Mouse (Mus musculus): ENCODE results near the gene Dnaja2. TPM values are rescaled to one million over a fixed set of nuclear protein-coding genes. Genes with fewer than 3 reads are reported as not detected.

Dnaja2 gene
- polyA plus RNA-seq, 1 experiment from 2014 or later, result 168 TPM

- ATAC-seq (ENCODE audit: low FRiP score), result no peak
- H3K4me3 ChIP-seq (replicated peaks), result no peak overlapping the region
- no peak overlapping the region for H3K4me2 ChIP-seq
- H3K4me1 ChIP-seq, result peaks cover 5% of the 10 kb centered on the region; the same call in 1 of the 2 replicates
- WGBS, result 90% methylated on average over 4 of the region's 4 CpGs
- H3K27ac ChIP-seq (replicated peaks), result no peak overlapping the region
- peaks cover 93% of the 10 kb centered on the region for H3K36me3 ChIP-seq
- no peak overlapping the region for H3K9ac ChIP-seq (replicated peaks)
- no peaks in the 10 kb centered on the region for H3K9me3 ChIP-seq (replicated peaks)
- no peaks in the 10 kb centered on the region for H3K27me3 ChIP-seq (replicated peaks)
These were observed 37.8 kb downstream of the Dnaja2 start for GRCm38 (mm10) chr8:85517336-85517735.

- no peak for ATAC-seq (ENCODE audit: low FRiP score)
- peaks cover 91% of the 10 kb centered on the region for H3K36me3 ChIP-seq
- no peak overlapping the region for H3K4me3 ChIP-seq (replicated peaks)
- H3K27me3 ChIP-seq (replicated peaks), result no peaks in the 10 kb centered on the region
- H3K4me1 ChIP-seq, result peaks cover 5% of the 10 kb centered on the region; the same call in 1 of the 2 replicates
- WGBS, result 82% methylated on average over 7 of the region's 7 CpGs
- H3K9ac ChIP-seq (replicated peaks), result no peak overlapping the region
- H3K9me3 ChIP-seq (replicated peaks), result no peaks in the 10 kb centered on the region
- no peak overlapping the region for H3K4me2 ChIP-seq
- no peak overlapping the region for H3K27ac ChIP-seq (replicated peaks)
These were observed 39.8 kb downstream of the Dnaja2 start for GRCm38 (mm10) chr8:85515391-85515790.

GRCm38 (mm10) chr8:85513283-85513682 lies 41.9 kb downstream of the Dnaja2 start:
- H3K4me3 ChIP-seq (replicated peaks), result no peak overlapping the region
- H3K9me3 ChIP-seq (replicated peaks), result no peaks in the 10 kb centered on the region
- H3K9ac ChIP-seq (replicated peaks), result no peak overlapping the region
- H3K27ac ChIP-seq (replicated peaks), result peak overlapping the region; percentile 65
- peaks cover 94% of the 10 kb centered on the region for H3K36me3 ChIP-seq
- peaks cover 5% of the 10 kb centered on the region; the same call in 1 of the 2 replicates for H3K4me1 ChIP-seq
- ATAC-seq (ENCODE audit: low FRiP score), result no peak
- 78% methylated on average over 4 of the region's 4 CpGs for WGBS
- no peak overlapping the region for H3K4me2 ChIP-seq
- H3K27me3 ChIP-seq (replicated peaks), result no peaks in the 10 kb centered on the region

GRCm38 (mm10) chr8:85512234-85512633 lies 42.9 kb downstream of the Dnaja2 start:
- Histone ChIP-seq H3K9me3 (replicated peaks) (no peaks in the 10 kb centered on the region), H3K4me3 (replicated peaks) (no peak overlapping the region), H3K4me1 (peaks cover 5% of the 10 kb centered on the region; the same call in 1 of the 2 replicates), H3K27me3 (replicated peaks) (no peaks in the 10 kb centered on the region), H3K27ac (replicated peaks) (no peak overlapping the region; the same call in none of the 2 replicates), H3K9ac (replicated peaks) (no peak overlapping the region), H3K4me2 (no peak overlapping the region), H3K36me3 (peaks cover 93% of the 10 kb centered on the region)
- 91% methylated on average over 8 of the region's 8 CpGs for WGBS
- no peak for ATAC-seq (ENCODE audit: low FRiP score)

GRCm38 (mm10) chr8:85508661-85509060 lies 46.5 kb downstream of the Dnaja2 start:
- Histone ChIP-seq H3K27me3 (replicated peaks) (no peaks in the 10 kb centered on the region), H3K4me3 (replicated peaks) (no peak overlapping the region), H3K27ac (replicated peaks) (no peak overlapping the region), H3K4me1 (peaks cover 5% of the 10 kb centered on the region; the same call in 1 of the 2 replicates), H3K4me2 (no peak overlapping the region), H3K9me3 (replicated peaks) (no peaks in the 10 kb centered on the region), H3K9ac (replicated peaks) (no peak overlapping the region), H3K36me3 (peaks cover 90% of the 10 kb centered on the region)
- 80% methylated on average over 4 of the region's 4 CpGs for WGBS
- ATAC-seq (ENCODE audit: low FRiP score), result no peak

GRCm38 (mm10) chr8:85506620-85507019 lies 48.5 kb downstream of the Dnaja2 start:
- no peak overlapping the region for H3K4me2 ChIP-seq
- ATAC-seq (ENCODE audit: low FRiP score), result no peak
- H3K36me3 ChIP-seq, result peaks cover 79% of the 10 kb centered on the region

GRCm38 (mm10) chr8:85504704-85505103 lies 50.4 kb downstream of the Dnaja2 start:
- Histone ChIP-seq H3K9me3 (replicated peaks) (no peaks in the 10 kb centered on the region), H3K9ac (replicated peaks) (no peak overlapping the region), H3K4me2 (no peak overlapping the region), H3K27ac (replicated peaks) (no peak overlapping the region), H3K4me1 (peaks cover 25% of the 10 kb centered on the region), H3K27me3 (replicated peaks) (no peaks in the 10 kb centered on the region), H3K36me3 (peaks cover 60% of the 10 kb centered on the region), H3K4me3 (replicated peaks) (no peak overlapping the region)
- WGBS, result 93% methylated on average over 6 of the region's 6 CpGs
- no peak for ATAC-seq (ENCODE audit: low FRiP score)

More at GRCm38 (mm10) chr8:85506620-85507019, 48.5 kb downstream of the Dnaja2 start:
- H3K27ac ChIP-seq (replicated peaks), result no peak overlapping the region
- H3K27me3 ChIP-seq (replicated peaks), result no peaks in the 10 kb centered on the region
- H3K9me3 ChIP-seq (replicated peaks), result no peaks in the 10 kb centered on the region
- WGBS, result 73% methylated on average over 4 of the region's 4 CpGs
- H3K4me3 ChIP-seq (replicated peaks), result no peak overlapping the region
- no peak overlapping the region for H3K9ac ChIP-seq (replicated peaks)
- peaks cover 12% of the 10 kb centered on the region for H3K4me1 ChIP-seq

- Histone ChIP-seq H3K9ac (replicated peaks) (no peak overlapping the region), H3K27ac (replicated peaks) (no peak overlapping the region), H3K4me3 (replicated peaks) (no peak overlapping the region), H3K4me2 (no peak overlapping the region), H3K4me1 (peaks cover 36% of the 10 kb centered on the region), H3K36me3 (peaks cover 43% of the 10 kb centered on the region), H3K9me3 (replicated peaks) (no peaks in the 10 kb centered on the region), H3K27me3 (replicated peaks) (no peaks in the 10 kb centered on the region)
- ATAC-seq (ENCODE audit: low FRiP score), result no peak
- 49% methylated on average over 3 of the region's 3 CpGs for WGBS
These were observed 52.1 kb downstream of the Dnaja2 start for GRCm38 (mm10) chr8:85503065-85503464.

- no peaks in the 10 kb centered on the region for H3K9me3 ChIP-seq (replicated peaks)
- no peak overlapping the region for H3K27ac ChIP-seq (replicated peaks)
- no peak for ATAC-seq (ENCODE audit: low FRiP score)
- no peaks in the 10 kb centered on the region for H3K27me3 ChIP-seq (replicated peaks)
- H3K9ac ChIP-seq (replicated peaks), result no peak overlapping the region
- 84% methylated on average over 2 of the region's 2 CpGs for WGBS
- H3K4me2 ChIP-seq, result no peak overlapping the region
- H3K4me3 ChIP-seq (replicated peaks), result no peak overlapping the region
- H3K4me1 ChIP-seq, result peaks cover 36% of the 10 kb centered on the region
- peaks cover 36% of the 10 kb centered on the region for H3K36me3 ChIP-seq
These were observed 52.8 kb downstream of the Dnaja2 start for GRCm38 (mm10) chr8:85502381-85502780.

GRCm38 (mm10) chr8:85500955-85501685 lies 54.0 kb downstream of the Dnaja2 start:
- Histone ChIP-seq H3K27ac (replicated peaks) (peak overlapping the region; percentile 81), H3K9me3 (replicated peaks) (no peaks in the 10 kb centered on the region), H3K9ac (replicated peaks) (no peak overlapping the region), H3K4me2 (no peak overlapping the region), H3K4me3 (replicated peaks) (no peak overlapping the region), H3K4me1 (peaks cover 36% of the 10 kb centered on the region), H3K27me3 (replicated peaks) (no peaks in the 10 kb centered on the region), H3K36me3 (peaks cover 27% of the 10 kb centered on the region)
- peak; percentile 91 for ATAC-seq (ENCODE audit: low FRiP score)
- 38% methylated on average over 11 of the region's 11 CpGs for WGBS

- Histone ChIP-seq H3K4me2 (no peak overlapping the region), H3K9ac (replicated peaks) (no peak overlapping the region; the same call in 1 of the 2 replicates), H3K9me3 (replicated peaks) (no peaks in the 10 kb centered on the region), H3K4me1 (peaks cover 40% of the 10 kb centered on the region), H3K27ac (replicated peaks) (peak overlapping the region; percentile 81), H3K36me3 (peaks cover 23% of the 10 kb centered on the region), H3K4me3 (replicated peaks) (no peak overlapping the region), H3K27me3 (replicated peaks) (no peaks in the 10 kb centered on the region)
- WGBS, result 68% methylated on average over 10 of the region's 10 CpGs
- ATAC-seq (ENCODE audit: low FRiP score), result no peak
These were observed 54.7 kb downstream of the Dnaja2 start for GRCm38 (mm10) chr8:85500460-85500859.

GRCm38 (mm10) chr8:85498577-85498976 lies 56.6 kb downstream of the Dnaja2 start:
- H3K27ac ChIP-seq (replicated peaks), result peak overlapping the region; percentile 68
- no peak overlapping the region for H3K4me3 ChIP-seq (replicated peaks)
- no peak overlapping the region for H3K9ac ChIP-seq (replicated peaks)
- H3K36me3 ChIP-seq, result peaks cover 7% of the 10 kb centered on the region; the same call in 1 of the 2 replicates
- 26% methylated on average over 2 of the region's 2 CpGs for WGBS
- no peaks in the 10 kb centered on the region for H3K9me3 ChIP-seq (replicated peaks)
- no peak for ATAC-seq (ENCODE audit: low FRiP score)
- peaks cover 56% of the 10 kb centered on the region for H3K4me1 ChIP-seq
- H3K4me2 ChIP-seq, result no peak overlapping the region
- no peaks in the 10 kb centered on the region for H3K27me3 ChIP-seq (replicated peaks)

All from neural tube, embryonic 15.5 days (tissue).